Mouse (Mus musculus) right cerebral cortex, postnatal 36 days (tissue): Measurements from ENCODE around the gene Mybpc2.

Source experiments
- DNase-seq, 2 experiments: peaks; one replicate each; pipeline ENCODE4 v3.0.0; 2022; ENCODE audit warnings: low spot score in 2 of 2, mixed read lengths in 1 of 2

The Mybpc2 gene

GRCm38 (mm10) chr7:44524502-44524901 lies at the start of gene Mybpc2:
Gene Mybpc2 (minus strand): TSS chr7:44524656.
- no peak for DNase-seq

- DNase-seq, result no peak
Observed at GRCm38 (mm10) chr7:44572956-44573484, 48.6 kb upstream of the Mybpc2 start.

- DNase-seq, result no peak
Observed at GRCm38 (mm10) chr7:44572213-44572701, 47.8 kb upstream of the Mybpc2 start, which contains the start of gene Napsa. Gene Napsa (plus strand): TSS chr7:44572380.

- no peak for DNase-seq
Observed at GRCm38 (mm10) chr7:44571811-44572210, 47.4 kb upstream of the Mybpc2 start.

GRCm38 (mm10) chr7:44570989-44571388 lies 46.5 kb upstream of the Mybpc2 start:
- no peak for DNase-seq

GRCm38 (mm10) chr7:44568803-44569202 lies 44.3 kb upstream of the Mybpc2 start:
- DNase-seq, result no peak

- no peak for DNase-seq
Observed at GRCm38 (mm10) chr7:44565414-44565813, 41.0 kb upstream of the Mybpc2 start.

- no peak for DNase-seq
Observed at GRCm38 (mm10) chr7:44564486-44564885, 40.0 kb upstream of the Mybpc2 start.

GRCm38 (mm10) chr7:44563284-44563683 lies 38.8 kb upstream of the Mybpc2 start:
- DNase-seq, result no peak

- DNase-seq, result peak; percentile 56 to 57
Observed at GRCm38 (mm10) chr7:44560435-44561400, 36.3 kb upstream of the Mybpc2 start.

- DNase-seq, result no peak
Observed at GRCm38 (mm10) chr7:44557629-44558028, 33.2 kb upstream of the Mybpc2 start.

- DNase-seq, result peak; percentile 90 to 95
Observed at GRCm38 (mm10) chr7:44553826-44554225, 29.4 kb upstream of the Mybpc2 start, which contains the start of gene Nr1h2. Gene Nr1h2 (minus strand): TSS chr7:44553951.

GRCm38 (mm10) chr7:44553196-44553764 lies 28.8 kb upstream of the Mybpc2 start:
- DNase-seq, result peak in 1 of 2 experiments; percentile 55

- DNase-seq, result no peak
Observed at GRCm38 (mm10) chr7:44552141-44552908, 27.9 kb upstream of the Mybpc2 start.

GRCm38 (mm10) chr7:44551731-44552130 lies 27.3 kb upstream of the Mybpc2 start:
- no peak for DNase-seq

GRCm38 (mm10) chr7:44551301-44551700 lies 26.8 kb upstream of the Mybpc2 start:
- DNase-seq, result no peak

GRCm38 (mm10) chr7:44550409-44550678 lies 25.9 kb upstream of the Mybpc2 start:
- no peak for DNase-seq

GRCm38 (mm10) chr7:44549621-44550408 lies 25.4 kb upstream of the Mybpc2 start:
- DNase-seq, result no peak

GRCm38 (mm10) chr7:44548497-44549087 lies 24.1 kb upstream of the Mybpc2 start, which contains the start of gene Pold1:
Gene Pold1 (minus strand): TSS chr7:44548849.
- DNase-seq, result peak; percentile 99

- no peak for DNase-seq
Observed at GRCm38 (mm10) chr7:44547725-44548124, 23.3 kb upstream of the Mybpc2 start.

GRCm38 (mm10) chr7:44547041-44547440 lies 22.6 kb upstream of the Mybpc2 start:
- DNase-seq, result no peak
